Mouse (Mus musculus) hindbrain, embryonic 15.5 days (tissue): ENCODE measurements around the gene Surf1. TPM values are rescaled to one million over a fixed set of nuclear protein-coding genes. Genes with fewer than 3 reads are reported as not detected.

Experiments
- ATAC-seq: fragments of 200-750 bp; cut with Nextera tagmentation; 2 replicates; pipeline ENCODE4 v1.8.0; 2017; ENCODE audit warnings: low read depth, moderate number of reproducible peaks, moderate TSS enrichment; ENCODE audit not compliant: low FRiP score
- H3K27ac ChIP-seq: fragments of 300-500 bp; sonication (generic); replicated peaks from 2 replicates; pipeline ENCODE4 v1.5.1; 2015; ENCODE audit warnings: mild to moderate bottlenecking, inconsistent platforms
- H3K27me3 ChIP-seq: fragments of 300-500 bp; sonication (generic); 2 replicates; pipeline ENCODE4 v1.6.1; 2015; ENCODE audit warnings: control low read depth, inconsistent platforms
- H3K36me3 ChIP-seq: fragments of 300-500 bp; sonication (generic); 2 replicates; pipeline ENCODE4 v1.6.1; 2015; ENCODE audit warnings: control low read depth, inconsistent platforms
- H3K4me1 ChIP-seq: fragments of 300-500 bp; sonication (generic); replicated peaks from 2 replicates; pipeline ENCODE4 v1.6.1; 2015; ENCODE audit warnings: control low read depth, inconsistent platforms
- H3K4me2 ChIP-seq: fragments of 300-500 bp; sonication (generic); 2 replicates; pipeline ENCODE4 v1.6.1; 2015; ENCODE audit warnings: moderate library complexity, mild to moderate bottlenecking, inconsistent platforms
- H3K4me3 ChIP-seq: fragments of 300-500 bp; sonication (generic); 2 replicates; pipeline ENCODE4 v1.5.1; 2015; ENCODE audit warnings: mild to moderate bottlenecking, inconsistent platforms
- H3K9ac ChIP-seq: fragments of 300-500 bp; sonication (generic); 2 replicates; pipeline ENCODE4 v1.6.1; 2015; ENCODE audit warnings: inconsistent platforms
- H3K9me3 ChIP-seq: fragments of 300-500 bp; sonication (generic); 2 replicates; pipeline ENCODE4 v1.6.1; 2016; ENCODE audit warnings: control low read depth, inconsistent platforms
- WGBS: fragments of 180-500 bp; shearing (Covaris S2); methylation state at CpG from one replicate; pipeline ENCODE4 v1.1.7; 2015; 5-methylcytosine and 5-hydroxymethylcytosine counted together
- polyA plus RNA-seq: library from polyadenylated mRNA; unstranded; fragments of >200 nt; fragmentation: Nextera tagmentation; extraction: Ambion mirVana; gene quantifications from 2 replicates; pipeline ENCODE4 v1.2.1, GENCODE M21; 2015

Gene Surf1
- 84.8 and 87.1 TPM in 2 replicates for polyA plus RNA-seq

DNA sequence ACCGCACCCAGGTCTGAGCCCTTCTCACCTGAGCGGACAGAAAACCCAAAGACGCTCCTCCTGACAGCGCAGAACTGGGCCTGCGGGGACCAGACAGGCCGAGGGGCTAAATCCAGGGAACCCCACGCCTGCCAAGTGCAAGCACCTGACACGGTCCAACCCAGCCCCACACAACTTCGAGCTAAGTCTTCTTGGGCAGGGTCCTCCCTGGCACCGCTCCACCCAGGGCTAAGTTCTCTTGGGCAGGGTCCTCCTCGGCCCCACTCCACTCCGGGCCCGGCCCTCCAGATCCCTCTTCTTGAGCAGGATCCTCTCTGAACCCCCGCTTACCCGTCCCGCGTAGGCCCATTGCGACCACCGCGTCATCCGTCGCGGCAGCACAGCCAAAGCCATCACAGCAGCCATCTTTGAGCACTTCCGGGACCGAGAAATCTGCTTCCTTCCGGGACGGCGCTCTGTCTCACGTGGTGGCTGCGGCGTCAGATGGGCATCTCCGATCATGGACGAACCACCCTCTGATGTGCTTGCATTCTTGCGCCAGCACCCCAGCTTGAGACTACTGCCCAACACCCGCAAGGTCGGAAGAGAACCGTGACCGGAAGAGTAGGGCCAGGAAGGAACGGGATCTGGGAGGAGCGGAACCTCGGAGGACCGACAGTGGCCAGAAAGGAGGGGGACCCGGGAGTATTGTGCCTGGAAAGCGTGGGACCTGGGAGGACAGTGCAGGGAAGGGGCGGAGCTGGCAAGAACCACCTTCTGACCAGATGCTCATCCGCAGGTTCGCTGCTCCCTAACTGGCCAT is at the start of gene Surf1, which contains the start of gene Surf2:
TSS of gene Surf1 (minus strand) at position 604 of the 802 bp plus-strand sequence.
TSS of gene Surf2 (plus strand) at position 441 of the 802 bp plus-strand sequence.
- peaks cover 49% of the 10 kb centered on the region for H3K4me1 ChIP-seq
- peak within 1 kb of the TSS; percentile 94 for H3K4me2 ChIP-seq
- peak; percentile 85 for ATAC-seq
- peak within 1 kb of the TSS; percentile 82 for H3K9ac ChIP-seq
- no peaks in the 10 kb centered on the region for H3K27me3 ChIP-seq
- peak within 1 kb of the TSS; percentile 85 for H3K4me3 ChIP-seq
- WGBS = 1% methylated on average over 47 of the region's 47 CpGs
- H3K27ac ChIP-seq = peak within 1 kb of the TSS; percentile 89
- no peaks in the 10 kb centered on the region for H3K9me3 ChIP-seq
- peaks cover 60% of the 10 kb centered on the region for H3K36me3 ChIP-seq

DNA sequence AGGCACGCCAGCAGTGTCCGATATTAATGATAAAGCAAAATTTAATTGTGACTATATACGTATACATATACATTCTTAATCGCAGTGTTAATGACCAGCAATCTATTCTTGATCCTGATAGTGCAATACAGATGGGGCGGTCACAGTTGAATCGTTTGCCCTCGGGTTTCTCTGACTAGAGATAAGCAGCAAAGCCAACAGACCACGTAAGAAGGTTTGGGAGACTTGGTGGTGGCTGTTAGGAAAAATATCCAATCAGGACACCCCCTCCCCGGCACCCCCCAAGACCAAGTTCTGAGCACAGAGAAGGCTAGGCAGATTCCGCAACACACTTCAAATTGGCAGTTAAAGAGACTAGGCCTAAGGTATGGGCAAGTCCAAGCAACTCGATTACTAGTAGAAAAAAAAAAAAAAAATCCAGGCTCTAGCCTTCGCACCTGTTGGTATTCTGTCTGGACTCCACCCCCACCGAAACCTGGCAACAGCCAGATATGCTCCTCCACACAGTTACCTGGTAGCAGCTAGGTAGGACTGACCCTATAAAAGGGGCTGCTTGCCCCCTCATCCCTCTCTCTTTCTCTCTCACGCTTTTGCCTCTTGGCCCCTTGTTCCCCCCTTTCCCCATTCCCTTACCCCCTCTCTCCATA is 48.5 kb upstream of the Surf1 start:
- Histone ChIP-seq H3K4me3 (peak overlapping the region; percentile 92), H3K4me2 (peak overlapping the region; percentile 68), H3K27ac (peak overlapping the region; percentile 97), H3K9me3 (no peaks in the 10 kb centered on the region), H3K36me3 (peaks cover 16% of the 10 kb centered on the region), H3K9ac (peak overlapping the region; percentile 90), H3K4me1 (peaks cover 38% of the 10 kb centered on the region), H3K27me3 (no peaks in the 10 kb centered on the region)
- peak; percentile 43 for ATAC-seq
- 17% methylated on average over 14 of the region's 14 CpGs for WGBS

DNA sequence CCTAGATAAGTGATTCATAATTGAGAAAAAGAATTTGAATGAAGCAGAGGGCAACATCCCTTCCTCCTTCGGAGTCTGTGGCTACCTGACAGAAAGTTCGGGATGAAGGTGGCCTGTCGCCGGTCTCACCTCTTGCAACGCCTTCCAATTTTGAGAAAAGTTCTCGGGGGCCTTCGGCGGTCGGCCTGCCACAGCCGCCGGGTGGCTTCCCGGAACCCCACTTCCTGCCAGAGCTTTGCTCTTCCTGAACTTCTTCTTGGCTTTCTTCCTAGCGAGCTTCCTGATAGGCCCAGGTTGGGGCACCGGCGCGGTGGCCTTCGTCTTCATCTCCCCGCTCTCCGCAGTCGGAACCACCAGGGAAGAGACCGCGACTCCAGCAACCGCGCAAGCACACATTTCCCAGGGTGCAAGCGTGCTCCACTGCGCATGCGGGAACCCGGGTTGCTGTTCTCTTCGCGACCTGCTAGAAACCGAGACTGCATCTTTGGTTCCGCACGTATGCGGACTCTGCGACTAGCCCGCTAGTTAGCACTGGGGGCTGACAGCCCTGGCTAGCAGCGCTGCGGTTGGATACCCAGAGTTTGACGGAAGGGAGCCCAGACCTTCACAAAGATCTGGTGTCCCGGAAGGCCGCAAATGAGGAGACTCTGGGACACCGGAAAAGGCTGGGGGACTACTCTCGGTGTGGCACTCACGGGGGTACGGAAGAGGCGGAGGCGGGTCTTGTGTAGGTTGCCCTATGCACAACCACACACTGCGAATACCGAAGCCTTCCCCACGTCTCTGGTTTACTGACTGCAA is 47.8 kb upstream of the Surf1 start, which contains the start of gene Rexo4:
TSS of gene Rexo4 (minus strand) at position 464 of the 801 bp plus-strand sequence.
- ATAC-seq = peak; percentile 98
- peak within 1 kb of the TSS; percentile 92 for H3K4me3 ChIP-seq
- under 1% methylated on average over 50 of the region's 50 CpGs for WGBS

DNA sequence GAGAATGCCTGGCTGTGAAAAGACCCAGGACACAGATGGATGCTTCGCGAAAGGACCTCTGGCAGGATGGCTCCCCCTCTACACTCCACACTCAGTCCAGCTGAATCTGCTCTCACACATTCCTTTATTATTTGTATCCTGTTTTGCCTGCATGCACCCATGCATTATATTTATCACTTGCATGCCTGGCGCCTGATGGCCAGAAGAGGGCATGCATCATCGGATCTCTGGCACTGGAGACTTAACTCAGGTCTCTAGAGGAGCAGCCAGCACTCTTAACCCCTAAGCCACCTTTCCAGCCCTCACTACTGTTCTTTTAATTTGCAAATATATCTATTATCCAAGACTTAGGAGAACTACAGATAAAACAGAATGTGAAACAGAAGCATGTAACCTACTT is 44.4 kb upstream of the Surf1 start:
- WGBS = 74% methylated on average over 4 of the region's 4 CpGs
- no peaks in the 10 kb centered on the region for H3K9me3 ChIP-seq
- H3K36me3 ChIP-seq = peaks cover 51% of the 10 kb centered on the region

More for the DNA sequence above, 47.8 kb upstream of the Surf1 start, which contains the start of gene Rexo4:
- Histone ChIP-seq H3K4me2 (peak within 1 kb of the TSS; percentile 68), H3K27me3 (no peaks in the 10 kb centered on the region), H3K36me3 (peaks cover 20% of the 10 kb centered on the region), H3K27ac (peak within 1 kb of the TSS; percentile 97), H3K9me3 (no peaks in the 10 kb centered on the region), H3K9ac (peak within 1 kb of the TSS; percentile 90), H3K4me1 (peaks cover 38% of the 10 kb centered on the region)

DNA sequence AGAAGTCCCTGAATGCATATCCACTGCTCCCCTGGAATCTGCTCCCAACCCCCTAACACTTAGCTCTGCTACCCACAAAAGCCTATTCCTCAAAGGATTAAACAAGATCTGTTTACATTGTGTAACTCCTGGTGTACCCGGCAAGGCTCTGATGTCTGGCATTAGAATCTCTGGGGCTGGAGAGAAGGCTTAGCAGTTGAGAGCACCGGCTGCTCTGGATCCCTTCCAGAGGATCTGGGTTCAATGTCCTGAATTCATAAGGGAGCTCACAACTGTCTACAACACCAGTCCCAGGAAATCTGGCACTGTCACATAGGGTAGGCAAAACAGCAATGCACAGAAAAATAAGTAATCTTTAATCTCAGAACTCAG is 41.1 kb upstream of the Surf1 start:
- Histone ChIP-seq H3K9ac (no peak overlapping the region), H3K4me3 (no peak overlapping the region), H3K36me3 (peaks cover 74% of the 10 kb centered on the region), H3K4me2 (no peak overlapping the region), H3K9me3 (no peaks in the 10 kb centered on the region), H3K27ac (no peak overlapping the region), H3K4me1 (peaks cover 20% of the 10 kb centered on the region), H3K27me3 (no peaks in the 10 kb centered on the region)
- no peak for ATAC-seq
- WGBS = 97% methylated on average over 2 of the region's 2 CpGs

More for the DNA sequence above, 44.4 kb upstream of the Surf1 start:
- H3K27me3 ChIP-seq = no peaks in the 10 kb centered on the region
- ATAC-seq = no peak
- no peak overlapping the region for H3K4me3 ChIP-seq
- no peak overlapping the region for H3K4me2 ChIP-seq
- no peak overlapping the region for H3K27ac ChIP-seq
- H3K9ac ChIP-seq = no peak overlapping the region
- peaks cover 38% of the 10 kb centered on the region for H3K4me1 ChIP-seq

DNA sequence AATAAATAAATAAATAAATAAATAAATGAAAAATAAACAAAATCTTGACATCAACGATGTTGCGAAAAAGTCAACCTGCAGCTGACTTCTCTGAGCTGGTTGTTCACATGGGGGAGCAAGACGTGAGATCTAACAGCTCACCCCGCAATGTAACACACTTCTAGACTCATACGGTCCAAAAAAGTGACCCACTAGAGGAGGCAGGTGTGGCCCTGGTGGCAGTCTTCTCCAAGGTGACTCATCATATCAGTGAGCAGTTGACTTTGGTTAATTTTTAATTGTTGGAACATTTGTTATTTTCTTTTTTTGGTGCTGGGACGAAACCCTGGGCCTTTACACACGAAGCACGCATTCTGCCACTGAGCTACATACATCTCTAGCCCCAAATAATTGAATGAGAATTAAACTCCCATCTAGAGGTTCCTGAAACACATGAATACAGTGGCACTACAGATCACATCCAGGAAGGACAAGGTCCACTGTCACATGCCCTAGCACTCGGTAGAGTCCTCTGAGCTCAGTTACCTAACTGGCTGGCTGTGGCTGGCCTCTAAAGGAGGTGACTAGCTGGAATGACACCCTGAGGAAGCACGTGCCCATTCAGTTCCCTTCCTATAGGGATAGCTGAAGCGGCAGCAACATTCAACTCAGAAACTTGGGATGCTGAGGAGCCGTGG is 40.6 kb upstream of the Surf1 start:
- Histone ChIP-seq H3K27ac (no peak overlapping the region), H3K4me3 (no peak overlapping the region), H3K9ac (no peak overlapping the region), H3K4me1 (peaks cover 15% of the 10 kb centered on the region), H3K4me2 (no peak overlapping the region), H3K9me3 (no peaks in the 10 kb centered on the region), H3K27me3 (no peaks in the 10 kb centered on the region), H3K36me3 (peaks cover 69% of the 10 kb centered on the region)
- 96% methylated on average over 12 of the region's 12 CpGs for WGBS
- no peak for ATAC-seq

DNA sequence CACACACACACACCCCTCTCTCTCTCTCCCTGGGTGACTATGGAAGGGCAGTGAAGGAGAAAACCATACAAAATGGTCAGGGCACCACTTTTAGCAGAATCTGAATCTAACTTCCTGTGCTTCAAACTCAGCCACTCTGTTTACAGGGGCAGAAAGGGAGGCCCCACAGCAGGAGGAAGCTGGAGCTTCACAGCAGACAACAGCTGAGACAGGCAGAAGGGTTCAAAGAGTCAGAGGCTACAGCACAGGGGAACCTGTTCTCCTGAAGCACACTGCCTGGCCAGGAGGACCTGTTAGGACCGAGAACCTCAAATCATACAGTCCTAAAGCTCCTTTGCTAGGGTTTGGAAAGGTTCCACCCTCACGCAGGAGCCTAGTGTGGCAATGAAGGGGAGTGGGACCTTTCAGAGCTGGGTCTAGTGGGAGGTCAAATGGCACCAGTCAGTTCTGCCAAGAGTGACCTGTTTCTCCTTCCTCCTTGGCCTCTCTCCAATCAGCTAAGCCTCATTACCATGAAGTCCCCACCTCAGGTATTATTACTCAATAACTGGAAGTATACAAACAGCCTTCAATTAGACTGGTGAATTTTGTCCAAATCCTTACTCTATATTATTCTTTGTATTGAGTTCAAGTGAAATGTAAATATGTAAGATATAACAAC is 38.5 kb upstream of the Surf1 start:
- 91% methylated on average over 2 of the region's 2 CpGs for WGBS
- H3K4me3 ChIP-seq = no peak overlapping the region
- no peak overlapping the region for H3K9ac ChIP-seq
- H3K4me2 ChIP-seq = no peak overlapping the region
- H3K27ac ChIP-seq = no peak overlapping the region
- no peaks in the 10 kb centered on the region for H3K9me3 ChIP-seq
- no peaks in the 10 kb centered on the region for H3K4me1 ChIP-seq
- no peak for ATAC-seq
- peaks cover 65% of the 10 kb centered on the region for H3K36me3 ChIP-seq
- H3K27me3 ChIP-seq = no peaks in the 10 kb centered on the region

DNA sequence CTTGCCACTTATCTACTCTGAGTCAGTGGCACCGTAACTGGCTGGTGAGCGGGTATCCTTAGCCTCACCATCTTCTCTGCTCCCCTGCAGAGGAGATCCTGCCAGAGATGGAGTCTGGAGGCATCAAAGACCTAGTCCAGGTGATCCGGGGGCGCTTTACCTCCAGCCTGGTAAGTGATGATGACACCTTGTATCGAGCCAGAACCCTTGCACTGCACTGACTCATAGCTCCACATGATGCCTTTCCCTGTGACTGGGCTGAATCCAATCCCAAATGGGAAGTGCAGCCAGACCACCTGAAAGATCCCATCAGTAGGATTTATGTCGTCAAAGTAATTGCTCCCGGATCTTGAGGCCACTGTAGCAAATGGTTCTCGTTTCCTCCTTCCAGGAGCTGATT is 36.5 kb upstream of the Surf1 start:
- Histone ChIP-seq H3K9ac (no peak overlapping the region), H3K4me3 (no peak overlapping the region), H3K36me3 (peaks cover 49% of the 10 kb centered on the region), H3K4me2 (no peak overlapping the region), H3K9me3 (no peaks in the 10 kb centered on the region), H3K4me1 (no peaks in the 10 kb centered on the region), H3K27me3 (no peaks in the 10 kb centered on the region), H3K27ac (no peak overlapping the region)
- 96% methylated on average over 8 of the region's 8 CpGs for WGBS
- ATAC-seq = no peak

DNA sequence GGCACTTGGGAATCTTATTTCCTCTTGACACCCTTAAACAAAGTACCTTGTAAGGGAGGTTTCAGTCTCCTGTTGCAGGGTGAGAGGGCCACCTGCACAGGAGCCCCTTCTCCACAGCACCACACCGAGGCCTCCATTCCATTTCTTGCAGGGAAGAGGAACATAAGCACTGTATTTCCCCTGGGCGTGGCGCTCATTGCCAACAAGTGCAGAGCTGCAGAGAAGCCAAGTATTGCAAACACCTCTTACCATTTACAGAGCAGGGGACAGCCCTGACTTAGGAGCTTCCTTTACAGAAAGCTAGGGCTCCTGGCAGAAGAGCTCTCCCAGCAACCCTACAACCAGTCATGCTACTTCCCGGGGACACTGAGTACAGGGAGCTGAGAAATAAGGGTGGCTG is 35.9 kb upstream of the Surf1 start:
- Histone ChIP-seq H3K4me3 (no peak overlapping the region), H3K4me1 (no peaks in the 10 kb centered on the region), H3K27ac (no peak overlapping the region), H3K27me3 (no peaks in the 10 kb centered on the region), H3K9me3 (no peaks in the 10 kb centered on the region), H3K4me2 (no peak overlapping the region), H3K9ac (no peak overlapping the region), H3K36me3 (peaks cover 43% of the 10 kb centered on the region)
- no peak for ATAC-seq
- WGBS = 95% methylated on average over 4 of the region's 4 CpGs

DNA sequence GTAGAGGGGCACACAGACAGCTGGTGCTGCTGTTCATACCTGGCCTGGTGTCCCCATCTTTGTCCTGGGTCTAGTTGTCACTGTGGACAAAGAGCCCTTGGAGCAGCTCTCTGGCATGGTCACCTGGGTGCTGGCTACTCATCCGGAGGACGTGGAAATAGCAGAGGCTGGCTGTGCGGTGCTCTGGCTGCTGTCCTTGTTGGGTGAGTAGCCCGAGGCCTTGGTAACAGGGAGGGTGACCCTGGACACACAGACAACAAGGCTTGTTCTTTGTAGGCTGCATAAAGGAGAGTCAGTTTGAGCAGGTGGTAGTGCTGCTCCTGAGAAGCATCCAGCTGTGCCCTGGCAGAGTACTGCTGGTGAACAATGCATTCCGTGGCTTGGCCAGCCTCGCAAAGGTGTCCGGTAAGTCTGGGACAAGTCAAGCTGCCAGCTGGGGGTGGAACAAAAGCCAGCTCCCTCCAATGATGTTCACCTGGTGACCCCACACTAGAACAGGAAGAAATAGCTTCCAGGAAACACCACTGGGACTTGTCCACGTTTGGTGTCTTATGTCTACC is 35.1 kb upstream of the Surf1 start:
- H3K9me3 ChIP-seq = no peaks in the 10 kb centered on the region
- H3K27me3 ChIP-seq = no peaks in the 10 kb centered on the region
- no peaks in the 10 kb centered on the region for H3K4me1 ChIP-seq
- no peak overlapping the region for H3K27ac ChIP-seq
- no peak overlapping the region for H3K9ac ChIP-seq
- H3K36me3 ChIP-seq = peaks cover 36% of the 10 kb centered on the region
- 92% methylated on average over 8 of the region's 8 CpGs for WGBS
- no peak overlapping the region for H3K4me2 ChIP-seq
- no peak for ATAC-seq
- H3K4me3 ChIP-seq = no peak overlapping the region

DNA sequence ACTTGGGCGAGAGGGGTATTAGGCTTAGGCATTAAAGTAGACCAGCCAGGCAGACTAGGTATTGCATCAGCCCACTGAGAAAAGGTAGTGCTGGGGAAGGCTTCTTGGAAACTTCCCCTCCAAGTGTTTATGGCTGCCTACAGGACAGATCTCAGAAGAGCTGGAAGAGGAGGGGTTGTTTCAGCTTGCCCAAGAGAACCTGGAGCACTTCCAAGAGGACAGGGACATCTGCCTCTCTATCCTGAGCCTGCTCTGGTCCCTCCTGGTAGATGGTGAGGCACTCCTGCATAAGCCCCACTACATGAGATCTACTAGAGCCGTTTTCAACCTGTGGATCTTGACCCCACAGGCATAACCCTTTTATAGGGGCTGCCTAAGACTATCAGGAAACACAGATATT is 34.1 kb upstream of the Surf1 start:
- WGBS = 88% methylated on average over 2 of the region's 2 CpGs
- Histone ChIP-seq H3K36me3 (peaks cover 26% of the 10 kb centered on the region), H3K9ac (no peak overlapping the region), H3K9me3 (no peaks in the 10 kb centered on the region), H3K27me3 (no peaks in the 10 kb centered on the region), H3K27ac (no peak overlapping the region), H3K4me3 (no peak overlapping the region), H3K4me1 (no peaks in the 10 kb centered on the region), H3K4me2 (no peak overlapping the region)
- no peak for ATAC-seq
